Mouse (Mus musculus) right cerebral cortex, adult 2 months (tissue): ENCODE measurements around the gene Adamtsl1.

ENCODE experiments used
- DNase-seq, 2 experiments: peaks; one replicate each; pipeline ENCODE4 v3.0.0; 2021 to 2022; ENCODE audit warnings: low spot score in 2 of 2

Gene Adamtsl1

DNA sequence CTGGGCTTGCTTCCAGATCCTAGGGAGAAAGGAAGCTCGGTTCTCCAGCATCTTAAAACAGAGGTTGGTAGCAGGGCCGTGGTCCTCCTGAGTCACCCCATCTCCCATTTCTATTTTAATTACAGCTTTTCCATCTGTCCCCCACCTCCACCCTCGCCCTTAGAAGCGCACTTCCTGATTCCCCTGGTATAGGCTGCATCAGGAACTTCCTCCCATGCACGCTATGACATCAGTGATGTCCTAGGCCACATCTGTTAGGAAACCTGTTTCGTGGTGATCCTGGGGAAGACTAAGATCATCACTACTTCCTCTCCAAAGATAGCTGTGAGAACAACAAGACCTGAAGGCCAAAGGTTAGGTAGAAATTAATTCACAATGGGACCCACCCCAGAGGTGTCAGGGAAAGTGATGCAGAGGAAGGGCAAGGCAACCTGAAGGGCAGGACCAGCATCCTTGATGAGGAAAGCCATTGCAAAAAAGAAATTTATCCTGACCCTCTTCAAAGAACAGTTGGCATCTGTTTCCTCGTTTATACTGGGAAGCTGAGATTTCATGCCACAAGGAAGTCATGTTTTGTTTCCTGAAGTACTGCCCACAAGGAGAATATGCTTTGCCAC is 882.8 kb downstream of the Adamtsl1 start:
- no peak for DNase-seq

DNA sequence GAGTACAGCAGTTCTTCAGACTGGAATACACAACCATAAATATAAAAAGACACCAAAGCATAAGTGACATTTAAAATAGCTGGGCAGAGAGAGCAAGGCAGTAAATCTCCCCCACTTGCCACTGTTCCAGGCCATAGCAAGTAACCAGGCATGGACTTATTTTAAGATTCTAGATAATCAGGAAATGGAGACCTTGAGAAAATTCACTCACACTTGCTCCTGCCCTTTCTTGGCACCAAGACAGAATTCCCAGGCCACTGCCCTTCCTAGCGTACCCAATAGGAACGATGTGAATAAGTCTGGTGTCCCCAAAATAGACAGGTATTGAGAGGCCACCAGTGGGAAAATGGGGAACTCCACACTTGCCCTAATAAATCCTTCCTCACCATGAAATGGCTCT is 883.5 kb downstream of the Adamtsl1 start:
- DNase-seq = no peak

DNA sequence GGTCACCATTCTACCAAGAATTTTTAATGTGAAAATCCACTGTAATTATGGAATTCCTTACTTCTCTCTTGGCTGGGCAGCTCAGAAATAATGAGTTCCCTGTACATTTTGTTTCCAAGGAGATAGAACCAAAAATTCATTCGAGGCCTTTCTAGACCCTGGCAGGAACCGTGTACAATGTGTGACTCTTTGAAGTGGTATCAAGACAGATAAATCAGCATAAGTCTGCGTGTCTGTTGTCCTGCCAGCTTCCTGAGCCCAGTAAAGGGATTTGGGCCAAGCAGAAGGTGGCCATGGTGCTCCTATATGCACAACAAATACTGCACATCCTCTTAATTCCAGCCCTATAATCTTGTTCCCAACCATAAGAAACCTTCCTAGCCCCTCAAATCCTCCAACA is 887.1 kb downstream of the Adamtsl1 start:
- no peak for DNase-seq

DNA sequence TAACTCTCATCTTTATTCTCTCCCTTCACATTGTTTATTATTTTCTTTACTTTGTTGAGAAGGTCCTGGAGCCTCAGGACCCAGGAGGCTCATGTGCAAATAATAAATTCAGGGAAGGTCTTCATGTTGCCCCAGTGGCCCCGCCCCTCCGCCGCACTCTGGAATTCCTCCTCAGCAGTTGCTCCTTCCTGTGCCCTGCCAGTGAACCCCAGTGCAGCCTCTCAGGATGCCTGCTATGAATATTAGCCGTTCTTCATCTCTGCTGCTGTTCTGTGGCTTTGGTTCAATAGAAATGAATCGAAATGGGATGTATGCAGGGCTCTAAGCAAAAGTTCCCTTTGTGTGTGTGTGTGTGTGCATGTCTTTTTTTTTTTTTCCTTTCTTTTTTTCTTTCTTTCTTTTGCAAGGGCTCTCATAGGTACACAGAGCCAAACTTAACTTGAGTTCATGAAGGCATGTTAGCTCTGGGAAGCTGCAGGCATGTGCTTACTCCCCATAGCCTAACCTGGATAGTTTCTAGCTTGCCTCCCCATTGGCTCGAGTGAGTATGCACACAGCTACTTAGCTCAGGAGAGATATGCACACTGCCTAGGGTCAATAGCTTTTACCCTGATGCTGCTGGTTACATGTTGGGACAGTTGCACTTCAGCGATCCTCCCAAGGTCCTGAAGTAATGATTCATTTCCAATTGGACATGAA is 892.7 kb downstream of the Adamtsl1 start:
- no peak for DNase-seq

DNA sequence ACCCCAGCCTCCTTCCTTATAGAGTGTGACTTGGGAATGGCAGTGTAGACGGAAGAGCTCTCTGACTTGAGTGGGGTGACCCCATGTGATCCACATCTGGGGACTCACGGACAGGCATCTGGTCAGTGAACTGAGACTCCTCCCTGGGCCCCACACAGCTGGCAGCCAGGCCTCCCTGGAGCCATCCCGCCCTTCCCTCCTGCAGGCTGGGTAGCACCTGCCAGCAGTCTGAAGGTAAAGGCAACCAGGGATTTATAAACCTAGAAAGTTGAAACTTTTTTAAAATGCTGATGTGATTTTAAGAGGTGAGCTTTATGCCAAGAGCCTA is 893.2 kb downstream of the Adamtsl1 start:
- DNase-seq = no peak

DNA sequence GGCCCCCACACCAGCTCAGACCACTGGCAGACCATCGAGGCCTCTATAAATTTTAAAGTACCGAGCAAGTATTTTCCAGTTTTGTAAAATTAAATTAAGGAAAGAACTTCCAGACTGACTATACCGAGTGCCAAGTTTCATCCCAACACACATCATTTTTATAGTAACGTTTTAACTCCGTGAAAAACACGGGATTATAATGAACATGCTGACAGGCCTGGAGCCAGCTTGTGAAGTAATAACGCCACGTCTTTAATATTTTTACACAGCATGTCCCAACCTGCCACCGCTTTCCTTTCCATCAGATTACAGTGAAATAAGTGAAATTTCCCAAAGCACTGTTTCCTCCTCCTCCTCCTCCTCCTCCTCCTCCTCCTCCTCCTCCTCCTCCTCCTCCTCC is 894.4 kb downstream of the Adamtsl1 start:
- no peak for DNase-seq

DNA sequence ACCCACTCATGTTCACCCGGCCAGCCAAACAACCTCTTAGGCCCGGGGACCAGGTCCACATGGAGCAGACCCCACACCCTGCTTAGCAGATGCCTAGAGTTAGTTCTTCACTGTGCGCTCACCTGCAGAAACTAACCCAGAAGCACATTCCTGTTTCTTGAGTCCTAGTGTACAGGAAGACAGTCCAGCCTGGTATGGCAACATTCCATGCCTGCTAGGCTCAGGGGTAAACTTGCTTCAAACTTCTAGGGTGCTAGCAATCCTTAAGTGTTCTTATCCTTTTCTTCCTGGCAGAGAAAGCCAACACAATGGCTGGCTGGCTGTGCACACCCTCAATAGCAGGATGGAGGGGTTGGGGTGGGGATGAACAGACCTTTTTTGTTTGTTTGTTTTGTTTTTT is 897.0 kb downstream of the Adamtsl1 start:
- no peak for DNase-seq

DNA sequence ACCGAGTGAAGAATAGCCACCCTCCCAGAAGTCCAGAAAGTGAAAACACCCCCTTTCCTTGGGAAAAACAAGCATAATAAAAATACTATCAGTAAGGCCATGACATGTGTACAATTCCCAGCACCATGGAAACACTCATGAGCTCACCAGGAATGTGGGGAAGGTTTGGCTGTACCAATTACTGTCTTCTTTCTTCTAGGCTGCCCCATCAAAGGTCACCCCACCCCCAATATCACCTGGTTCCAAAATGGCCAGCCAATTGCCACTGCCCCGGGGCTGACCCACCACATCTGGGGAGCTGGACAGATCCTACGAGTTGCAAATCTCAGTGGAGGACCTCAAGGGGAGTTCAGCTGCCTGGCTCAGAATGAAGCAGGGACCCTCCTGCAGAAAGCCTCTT is 899.4 kb downstream of the Adamtsl1 start:
- no peak for DNase-seq

DNA sequence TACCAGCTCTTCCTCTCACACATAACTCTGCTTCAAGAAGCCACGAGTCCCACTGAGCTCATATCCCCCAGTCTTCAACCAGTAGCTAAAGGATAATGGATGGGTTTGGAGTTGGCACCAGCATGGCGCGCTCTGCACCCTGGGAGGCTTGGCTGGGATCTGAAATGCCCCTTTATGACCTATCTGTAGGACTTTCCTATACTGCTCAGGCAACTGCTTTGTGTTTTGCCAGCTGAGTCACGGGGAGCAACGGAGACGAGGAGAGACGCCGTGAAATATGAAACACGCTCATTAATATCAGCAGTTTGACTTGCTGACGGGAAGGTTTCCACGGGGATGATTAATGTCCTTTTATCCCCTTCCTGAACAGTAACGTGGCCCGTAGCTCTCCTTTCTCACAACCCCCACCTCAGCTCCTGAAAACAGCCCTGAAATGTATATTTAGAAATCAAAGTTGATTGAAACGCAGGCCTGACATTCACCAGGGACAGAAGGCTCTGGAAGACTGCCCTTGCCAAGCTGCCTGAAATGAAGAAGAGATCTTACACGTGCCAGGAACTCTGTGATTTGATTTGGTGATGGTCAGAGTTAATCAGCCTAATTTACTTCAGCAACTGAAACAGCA is 902.5 kb downstream of the Adamtsl1 start:
- DNase-seq = no peak

DNA sequence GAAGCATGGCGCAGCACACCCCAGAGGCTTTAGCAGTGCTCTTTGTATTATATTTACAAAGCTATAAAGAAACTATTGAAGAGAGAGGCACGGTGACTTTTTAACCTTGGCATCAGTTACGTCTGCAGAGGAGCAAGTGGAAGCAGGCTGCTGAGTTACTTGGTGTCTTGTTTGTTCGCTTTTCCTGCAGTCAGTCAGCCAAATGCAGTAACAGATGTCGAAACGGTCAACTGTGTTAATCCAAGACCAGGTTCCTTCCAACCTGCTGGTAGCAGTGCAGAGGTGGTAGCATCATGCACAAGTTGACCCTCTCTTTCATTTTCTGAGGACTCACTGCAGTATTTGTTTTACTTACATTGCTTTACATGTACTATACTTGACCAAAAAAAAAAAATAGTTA is 908.6 kb downstream of the Adamtsl1 start:
- DNase-seq = no peak

DNA sequence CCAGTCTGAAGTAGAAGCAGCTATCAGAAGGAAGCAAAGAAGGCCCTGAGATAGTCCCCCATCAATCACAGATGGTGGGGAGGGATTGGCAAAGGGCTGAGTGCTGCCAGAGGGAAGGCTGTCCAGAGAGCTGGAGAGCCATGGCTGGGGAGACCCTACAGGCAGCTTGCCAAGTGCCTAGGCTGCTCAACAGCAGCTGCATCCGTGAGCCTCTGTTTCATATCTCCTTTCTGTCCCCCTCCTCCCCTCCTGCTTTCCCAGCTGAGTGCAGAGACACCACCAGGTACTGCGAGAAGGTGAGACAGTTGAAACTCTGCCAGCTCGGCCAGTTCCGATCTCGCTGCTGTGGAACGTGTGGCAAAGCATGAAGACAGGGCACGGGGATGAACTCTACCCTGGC is 911.6 kb downstream of the Adamtsl1 start:
- no peak for DNase-seq

DNA sequence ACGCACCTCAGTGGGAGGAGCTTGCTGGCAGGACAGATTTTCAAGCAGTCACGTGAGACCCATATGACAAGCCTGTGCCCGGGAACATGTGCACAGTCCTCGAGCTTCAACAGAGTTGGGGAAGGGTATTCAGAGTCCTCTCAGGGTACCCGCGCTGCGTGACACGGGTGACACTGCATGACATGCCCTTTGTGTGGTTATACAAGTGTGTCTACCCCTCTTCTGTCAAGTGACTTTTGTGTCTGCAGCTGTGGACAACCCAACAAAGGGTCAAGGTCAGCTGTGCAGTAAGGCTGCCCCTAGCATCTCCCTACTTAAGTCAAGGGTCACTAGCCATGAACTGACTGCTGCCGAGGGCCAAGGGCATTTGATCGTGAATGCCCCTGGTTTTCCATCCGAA is 912.6 kb downstream of the Adamtsl1 start:
- DNase-seq = no peak

DNA sequence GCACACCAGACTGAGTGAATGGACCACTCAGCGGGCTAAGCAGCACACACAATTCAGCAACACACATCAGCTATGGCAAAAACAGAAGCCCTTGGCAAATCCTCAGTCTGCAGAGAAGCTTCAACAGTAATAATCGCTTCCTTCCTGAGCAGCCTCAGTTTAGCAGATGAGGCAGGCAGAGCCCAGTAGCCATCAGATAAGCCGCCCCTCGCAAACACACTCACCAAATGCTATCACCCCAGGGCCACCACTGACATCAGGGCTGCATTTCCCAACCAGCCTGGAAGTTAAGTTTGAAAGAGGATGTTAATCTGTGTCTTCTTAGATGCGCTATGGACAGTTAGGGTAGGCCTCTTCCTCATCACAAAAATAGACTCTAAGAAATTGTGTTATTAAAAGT is 913.3 kb downstream of the Adamtsl1 start:
- no peak for DNase-seq

DNA sequence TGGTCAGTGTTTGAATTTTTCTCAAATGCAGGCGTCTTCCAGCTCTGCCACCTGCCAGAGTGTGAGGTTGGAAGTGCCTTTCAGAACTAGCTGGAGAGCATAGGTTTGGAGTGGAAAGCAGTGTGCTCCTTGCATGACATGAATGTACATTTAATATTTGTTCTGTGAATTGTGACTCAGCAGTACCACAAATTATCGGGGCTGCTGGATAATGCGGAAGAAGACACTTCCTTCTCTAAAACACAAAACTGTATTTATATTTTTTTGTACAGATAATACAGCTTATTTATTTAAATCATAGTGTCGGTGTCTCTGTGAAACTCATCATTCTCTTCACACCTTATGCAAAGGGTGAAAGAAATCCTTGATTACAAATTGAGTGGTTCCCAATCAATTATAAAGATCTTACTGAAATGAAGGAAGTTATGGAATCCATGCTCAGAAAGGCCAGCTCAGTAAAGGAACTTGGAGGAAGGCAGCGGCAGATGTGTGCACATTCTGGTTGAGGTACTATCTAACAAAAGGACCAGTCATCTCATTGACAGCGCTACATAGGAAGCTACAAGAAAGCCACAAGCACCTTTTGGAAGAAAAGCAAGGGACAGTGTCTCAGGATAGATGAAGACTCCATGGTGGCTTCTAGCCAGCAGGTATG is 914.2 kb downstream of the Adamtsl1 start:
- no peak for DNase-seq

DNA sequence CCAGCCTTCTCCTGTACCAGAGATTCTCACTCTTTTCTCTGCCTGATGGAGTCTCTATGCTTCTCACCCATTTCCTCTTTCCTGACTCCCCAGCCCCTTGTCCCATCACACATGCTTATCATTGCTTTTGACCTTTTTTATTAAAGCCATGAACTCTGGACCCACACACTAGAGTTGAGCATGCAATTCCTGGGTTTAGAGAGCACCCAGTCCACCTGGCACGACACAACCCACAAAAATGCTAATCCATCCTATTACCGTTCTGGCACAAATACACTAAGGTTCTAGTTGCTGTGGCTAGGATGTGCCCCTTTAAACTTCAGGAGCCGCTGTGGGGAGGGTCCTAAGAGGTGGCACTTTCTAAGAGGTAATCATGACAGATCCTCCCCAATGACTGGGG is 921.7 kb downstream of the Adamtsl1 start:
- DNase-seq = no peak

DNA sequence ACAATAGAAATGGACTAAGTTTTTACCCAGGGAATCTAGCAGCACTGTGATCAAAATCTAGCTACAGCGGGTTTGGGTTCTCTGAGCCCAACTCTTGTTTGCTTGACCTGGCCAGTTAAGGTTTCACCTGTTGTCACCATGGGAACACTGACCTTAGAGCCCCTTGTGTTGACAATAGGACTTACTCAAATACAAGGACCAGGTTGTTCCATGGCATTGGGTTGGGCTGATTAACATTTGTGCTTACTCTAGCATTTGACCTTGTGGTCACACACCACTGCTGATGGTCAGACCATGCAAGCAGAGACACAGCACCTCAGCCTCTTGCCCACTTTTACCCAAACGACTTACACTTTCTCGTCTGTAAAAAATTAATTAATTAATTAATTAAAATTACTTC is 922.4 kb downstream of the Adamtsl1 start:
- DNase-seq = no peak

DNA sequence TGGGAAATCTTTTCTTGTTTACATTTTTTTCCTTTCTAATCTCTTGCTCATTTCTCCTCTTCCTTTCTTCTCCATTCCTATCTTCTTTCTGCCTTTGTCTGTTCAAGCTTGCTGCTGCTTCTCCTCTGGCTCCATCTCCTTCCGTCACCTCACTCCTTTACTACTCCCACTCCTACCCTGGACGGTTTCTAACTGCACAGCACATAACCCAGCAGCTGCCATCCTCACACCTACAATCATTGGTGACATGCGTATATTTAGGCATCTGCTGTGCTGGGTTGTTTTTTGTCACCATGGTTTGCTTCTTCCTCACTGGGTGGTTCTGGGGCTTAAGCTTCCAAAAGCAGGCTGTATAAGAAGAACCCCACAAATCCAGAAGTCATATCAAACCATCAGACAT is 936.5 kb downstream of the Adamtsl1 start:
- peak; percentile 5 to 10 for DNase-seq

DNA sequence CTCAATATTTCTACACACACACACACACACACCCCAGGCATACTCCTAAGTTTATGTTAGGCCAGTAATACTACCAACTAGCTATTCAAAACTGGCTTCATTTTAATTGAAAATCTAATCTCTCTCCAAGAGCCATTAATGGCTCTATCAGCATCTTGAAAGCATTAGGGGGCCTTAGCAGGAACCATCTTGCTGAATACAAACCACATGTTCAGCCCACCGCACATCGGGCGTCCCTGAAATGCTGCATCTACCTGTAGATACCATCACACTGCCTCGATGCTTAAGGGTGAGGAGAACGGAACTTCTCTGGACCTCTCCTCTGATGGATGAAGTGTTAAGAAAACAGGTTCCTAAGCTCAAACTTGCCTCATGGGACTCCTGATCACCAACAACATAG is 950.8 kb downstream of the Adamtsl1 start:
- DNase-seq = no peak
